Mouse (Mus musculus): ENCODE measurements around the gene Zbtb8os. TPM values are rescaled to one million over a fixed set of nuclear protein-coding genes. Genes with fewer than 3 reads are reported as not detected.

The Zbtb8os gene
- total and polyA plus RNA-seq, 3 experiments, result 2.8 to 77.1 (median 15.3) TPM

DNA sequence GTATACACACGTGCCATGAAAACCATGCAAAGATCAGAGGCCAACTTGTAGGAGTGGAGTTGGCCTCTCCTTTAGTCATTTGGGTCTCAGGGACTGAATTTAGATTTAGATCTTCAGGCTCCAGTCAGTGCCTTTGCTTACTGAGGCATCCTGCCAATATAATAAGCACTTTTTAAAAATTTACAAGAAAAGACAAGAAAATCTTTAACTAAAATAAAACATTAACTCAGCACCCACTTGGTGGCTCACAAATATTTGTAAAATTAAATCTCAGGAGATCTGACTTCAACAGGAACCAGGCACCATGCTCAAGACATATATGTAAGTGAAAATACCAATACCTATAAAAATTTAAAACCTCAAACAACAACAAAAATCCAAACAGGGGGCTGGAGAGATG, 14.6 kb upstream of the Zbtb8os start:
- no peak for ATAC-seq (ENCODE audit: extremely low read depth, insufficient number of reproducible peaks, low FRiP score, poor library complexity, severe bottlenecking)

GRCm38 (mm10) chr4:129322042-129322441, 13.5 kb upstream of the Zbtb8os start:
- peaks cover 89% of the 10 kb centered on the region for H3K36me3 ChIP-seq (replicated peaks)

More for the DNA sequence above, 14.6 kb upstream of the Zbtb8os start:
- peaks cover 7% of the 10 kb centered on the region; the same call in 1 of the 2 replicates for H3K4me1 ChIP-seq (ENCODE audit: insufficient read depth, low read depth, low read length)
- no peak overlapping the region for H3K4me3 ChIP-seq (ENCODE audit: low read depth, low read length)
- H3K36me3 ChIP-seq (replicated peaks), result peaks cover 88% of the 10 kb centered on the region
- H3K27me3 ChIP-seq (ENCODE audit: insufficient read depth, low read length), result no peaks in the 10 kb centered on the region
- no peaks in the 10 kb centered on the region for H3K9me3 ChIP-seq (replicated peaks)
- TF ChIP-seq GATA1 (IDR thresholded peaks at IDR 0.05; ENCODE audit: borderline replicate concordance, low read length), result no peak
- TF ChIP-seq TAL1 (conservative IDR thresholded peaks at IDR 0.05; ENCODE audit: low read depth, low read length), result no peak
- no peak for TF ChIP-seq GATA2 (IDR thresholded peaks at IDR 0.05; ENCODE audit: borderline replicate concordance, low read depth, low read length)
- TF ChIP-seq POLR2AphosphoS5 (IDR thresholded peaks at IDR 0.05; ENCODE audit: insufficient replicate concordance, low read depth, low read length), result no peak
- no peak for TF ChIP-seq CTCF (IDR thresholded peaks at IDR 0.05; ENCODE audit: low read depth, low read length)
- DNase-seq (ENCODE audit: low spot score), result no peak

DNA sequence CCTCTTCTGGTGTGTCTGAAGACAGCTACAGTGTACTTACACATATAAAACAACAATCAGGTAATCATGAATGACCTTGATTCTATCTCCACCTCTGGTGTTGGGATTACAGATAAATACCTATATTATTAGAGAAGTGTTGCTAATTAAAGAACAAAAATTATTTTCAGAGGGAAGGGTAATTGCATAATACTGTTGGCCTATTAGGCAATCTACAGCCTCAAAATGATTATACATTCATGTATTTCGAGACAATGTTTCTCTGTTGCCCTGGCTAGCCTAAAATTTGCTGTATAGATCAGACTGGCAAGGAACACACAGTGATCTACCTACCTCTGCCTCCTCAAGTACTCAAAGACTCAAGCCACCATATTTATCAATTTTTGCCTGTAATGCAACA, 12.0 kb upstream of the Zbtb8os start:
- Histone ChIP-seq H3K4me1 (ENCODE audit: insufficient read depth, low read depth, low read length) (peaks cover 19% of the 10 kb centered on the region; the same call in 1 of the 2 replicates), H3K27me3 (ENCODE audit: insufficient read depth, low read length) (no peaks in the 10 kb centered on the region), H3K4me3 (ENCODE audit: low read depth, low read length) (no peak overlapping the region), H3K9me3 (replicated peaks) (no peaks in the 10 kb centered on the region), H3K36me3 (replicated peaks) (peaks cover 89% of the 10 kb centered on the region)
- ATAC-seq (ENCODE audit: extremely low read depth, insufficient number of reproducible peaks, low FRiP score, poor library complexity, severe bottlenecking), result no peak
- TF ChIP-seq GATA2 (IDR thresholded peaks at IDR 0.05; ENCODE audit: borderline replicate concordance, low read depth, low read length) (no peak), CTCF (IDR thresholded peaks at IDR 0.05; ENCODE audit: low read depth, low read length) (no peak), TAL1 (conservative IDR thresholded peaks at IDR 0.05; ENCODE audit: low read depth, low read length) (no peak), POLR2AphosphoS5 (IDR thresholded peaks at IDR 0.05; ENCODE audit: insufficient replicate concordance, low read depth, low read length) (no peak), GATA1 (IDR thresholded peaks at IDR 0.05; ENCODE audit: borderline replicate concordance, low read length) (no peak)
- DNase-seq (ENCODE audit: low spot score), result no peak

More at GRCm38 (mm10) chr4:129322042-129322441, 13.5 kb upstream of the Zbtb8os start:
- no peak for DNase-seq (ENCODE audit: low spot score)
- Histone ChIP-seq H3K4me1 (ENCODE audit: insufficient read depth, low read depth, low read length) (peaks cover 12% of the 10 kb centered on the region; the same call in 1 of the 2 replicates), H3K4me3 (ENCODE audit: low read depth, low read length) (no peak overlapping the region), H3K27me3 (ENCODE audit: insufficient read depth, low read length) (no peaks in the 10 kb centered on the region), H3K9me3 (replicated peaks) (no peaks in the 10 kb centered on the region)
- no peak for ATAC-seq (ENCODE audit: extremely low read depth, insufficient number of reproducible peaks, low FRiP score, poor library complexity, severe bottlenecking)
- no peak for TF ChIP-seq TAL1 (conservative IDR thresholded peaks at IDR 0.05; ENCODE audit: low read depth, low read length)
- no peak for TF ChIP-seq GATA1 (IDR thresholded peaks at IDR 0.05; ENCODE audit: borderline replicate concordance, low read length)
- no peak for TF ChIP-seq CTCF (IDR thresholded peaks at IDR 0.05; ENCODE audit: low read depth, low read length)
- TF ChIP-seq GATA2 (IDR thresholded peaks at IDR 0.05; ENCODE audit: borderline replicate concordance, low read depth, low read length), result no peak
- no peak for TF ChIP-seq POLR2AphosphoS5 (IDR thresholded peaks at IDR 0.05; ENCODE audit: insufficient replicate concordance, low read depth, low read length)

DNA sequence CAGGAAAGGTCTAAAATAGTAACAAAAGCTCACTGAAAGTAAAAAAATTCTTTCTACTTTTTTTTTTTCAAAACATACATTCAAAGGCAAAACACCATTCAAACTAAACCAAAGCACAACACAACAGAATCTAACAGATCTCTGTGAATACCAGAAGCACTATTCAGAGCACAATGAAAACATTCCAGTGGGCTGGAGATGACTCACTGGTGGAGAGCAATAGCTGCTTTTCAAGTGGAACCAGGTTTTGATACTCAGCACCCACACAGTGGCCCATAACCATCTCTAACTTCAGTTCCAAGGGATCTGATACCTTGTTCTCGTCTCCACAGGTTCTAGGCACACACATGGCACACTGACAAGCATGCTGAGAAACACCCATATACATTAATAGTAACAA, 10.7 kb upstream of the Zbtb8os start:
- Histone ChIP-seq H3K9me3 (replicated peaks) (no peaks in the 10 kb centered on the region), H3K36me3 (replicated peaks) (peaks cover 88% of the 10 kb centered on the region), H3K27me3 (ENCODE audit: insufficient read depth, low read length) (no peaks in the 10 kb centered on the region), H3K4me1 (ENCODE audit: insufficient read depth, low read depth, low read length) (peaks cover 20% of the 10 kb centered on the region; the same call in 1 of the 2 replicates), H3K4me3 (ENCODE audit: low read depth, low read length) (no peak overlapping the region)
- no peak for ATAC-seq (ENCODE audit: extremely low read depth, insufficient number of reproducible peaks, low FRiP score, poor library complexity, severe bottlenecking)
- no peak for TF ChIP-seq CTCF (IDR thresholded peaks at IDR 0.05; ENCODE audit: low read depth, low read length)
- no peak for TF ChIP-seq GATA1 (IDR thresholded peaks at IDR 0.05; ENCODE audit: borderline replicate concordance, low read length)
- no peak for TF ChIP-seq TAL1 (conservative IDR thresholded peaks at IDR 0.05; ENCODE audit: low read depth, low read length)
- no peak for TF ChIP-seq GATA2 (IDR thresholded peaks at IDR 0.05; ENCODE audit: borderline replicate concordance, low read depth, low read length)
- TF ChIP-seq POLR2AphosphoS5 (IDR thresholded peaks at IDR 0.05; ENCODE audit: insufficient replicate concordance, low read depth, low read length), result no peak
- no peak for DNase-seq (ENCODE audit: low spot score)

- peaks cover 86% of the 10 kb centered on the region for H3K36me3 ChIP-seq (replicated peaks)
- H3K9me3 ChIP-seq (replicated peaks), result no peaks in the 10 kb centered on the region
- no peak overlapping the region for H3K4me3 ChIP-seq (ENCODE audit: low read depth, low read length)
- ATAC-seq (ENCODE audit: extremely low read depth, insufficient number of reproducible peaks, low FRiP score, poor library complexity, severe bottlenecking), result no peak
- no peaks in the 10 kb centered on the region for H3K27me3 ChIP-seq (ENCODE audit: insufficient read depth, low read length)
- peaks cover 29% of the 10 kb centered on the region for H3K4me1 ChIP-seq (ENCODE audit: insufficient read depth, low read depth, low read length)
- DNase-seq (ENCODE audit: low spot score), result no peak
- TF ChIP-seq TAL1 (conservative IDR thresholded peaks at IDR 0.05; ENCODE audit: low read depth, low read length) (no peak), GATA1 (IDR thresholded peaks at IDR 0.05; ENCODE audit: borderline replicate concordance, low read length) (no peak), GATA2 (IDR thresholded peaks at IDR 0.05; ENCODE audit: borderline replicate concordance, low read depth, low read length) (no peak), CTCF (IDR thresholded peaks at IDR 0.05; ENCODE audit: low read depth, low read length) (no peak), POLR2AphosphoS5 (IDR thresholded peaks at IDR 0.05; ENCODE audit: insufficient replicate concordance, low read depth, low read length) (no peak)
Observed at GRCm38 (mm10) chr4:129326191-129326590, 9.3 kb upstream of the Zbtb8os start.

DNA sequence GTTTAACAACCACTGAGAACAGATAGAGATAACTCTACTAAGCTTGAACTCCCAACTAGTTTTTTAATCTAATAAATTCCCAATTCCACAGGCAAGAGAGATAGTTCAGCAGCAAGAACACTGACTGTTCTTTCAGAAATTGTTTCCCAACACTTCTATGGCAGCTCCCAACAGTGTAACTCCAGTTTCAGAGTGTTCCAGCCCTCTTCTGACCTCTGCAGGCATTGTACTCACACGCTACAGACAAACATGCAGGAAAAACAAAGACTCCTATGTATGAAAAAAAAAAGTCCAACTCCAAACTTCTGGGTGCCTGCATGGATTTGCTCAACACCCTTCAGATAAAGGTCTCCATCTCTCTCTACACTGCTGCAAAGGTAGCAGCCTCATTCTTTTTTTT, 2.6 kb upstream of the Zbtb8os start:
- Histone ChIP-seq H3K4me1 (ENCODE audit: insufficient read depth, low read depth, low read length) (peaks cover 52% of the 10 kb centered on the region), H3K27me3 (ENCODE audit: insufficient read depth, low read length) (no peaks in the 10 kb centered on the region), H3K9me3 (replicated peaks) (no peaks in the 10 kb centered on the region), H3K36me3 (replicated peaks) (peaks cover 64% of the 10 kb centered on the region), H3K4me3 (ENCODE audit: low read depth, low read length) (peak overlapping the region; percentile 27; the same call in 1 of the 2 replicates)
- TF ChIP-seq CTCF (IDR thresholded peaks at IDR 0.05; ENCODE audit: low read depth, low read length) (no peak), GATA1 (IDR thresholded peaks at IDR 0.05; ENCODE audit: borderline replicate concordance, low read length) (no peak), TAL1 (conservative IDR thresholded peaks at IDR 0.05; ENCODE audit: low read depth, low read length) (no peak), GATA2 (IDR thresholded peaks at IDR 0.05; ENCODE audit: borderline replicate concordance, low read depth, low read length) (no peak), POLR2AphosphoS5 (IDR thresholded peaks at IDR 0.05; ENCODE audit: insufficient replicate concordance, low read depth, low read length) (no peak)
- DNase-seq (ENCODE audit: low spot score) (no peak), ATAC-seq (ENCODE audit: extremely low read depth, insufficient number of reproducible peaks, low FRiP score, poor library complexity, severe bottlenecking) (no peak)

All from G1E (cell line).